Mouse (Mus musculus) brain, embryonic 14.5 days (tissue): ENCODE results near the gene Fbxl2.

ENCODE experiments used
- CTCF ChIP-seq: fragments of 200-500 bp; IDR thresholded peaks from 2 replicates; pipeline ENCODE4 v1.5.1; 2012; ENCODE audit warnings: inconsistent platforms, mild to moderate bottlenecking, moderate library complexity, borderline replicate concordance; ENCODE audit not compliant: insufficient read depth, insufficient read length; ENCODE audit errors: extremely low read depth
- POLR2A ChIP-seq: fragments of 200-500 bp; IDR thresholded peaks from 2 replicates; pipeline ENCODE4 v1.6.1; 2012; ENCODE audit warnings: mild to moderate bottlenecking, inconsistent platforms, borderline replicate concordance; ENCODE audit not compliant: poor library complexity, insufficient read depth, insufficient read length, severe bottlenecking; ENCODE audit errors: extremely low read depth

DNA sequence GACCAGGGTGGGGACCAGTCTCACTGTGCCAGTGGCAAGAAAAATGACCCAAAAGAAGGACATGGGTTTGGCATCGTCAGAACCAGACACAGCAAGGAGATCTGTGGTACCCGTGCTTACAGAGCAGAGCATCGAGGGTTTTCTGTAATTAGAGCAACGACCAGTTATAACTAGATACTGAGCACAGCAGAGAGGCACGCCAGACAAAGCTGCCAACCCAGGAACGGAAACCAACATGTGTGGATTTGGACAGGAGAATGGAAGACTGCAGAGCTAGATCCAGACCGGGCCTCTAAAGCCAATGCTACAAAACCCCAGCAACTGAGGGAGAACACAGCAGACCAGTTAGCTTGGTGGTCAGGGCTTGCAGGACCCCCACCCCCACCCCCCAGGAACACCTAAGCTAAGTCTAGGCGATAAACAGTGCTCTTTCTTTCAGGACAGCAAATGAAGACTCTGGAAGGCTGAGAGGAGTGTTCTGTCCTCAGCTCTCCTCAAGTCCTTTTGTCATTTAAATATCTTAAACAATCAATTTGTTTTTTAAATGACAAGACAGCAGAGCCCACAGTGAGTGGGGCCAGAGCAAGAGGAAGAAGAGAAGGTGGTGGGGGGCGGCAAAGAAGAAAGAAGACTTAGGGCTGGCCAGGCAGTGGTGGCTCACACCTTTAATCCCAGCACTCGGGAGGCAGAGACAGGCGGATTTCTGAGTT lies 41.3 kb upstream of the Fbxl2 start:
- TF ChIP-seq CTCF (no peak), POLR2A (no peak)
